Mouse (Mus musculus): ENCODE results near the gene Palm3. TPM values are rescaled to one million over a fixed set of nuclear protein-coding genes. Genes with fewer than 3 reads are reported as not detected.
"Not testable (repeated sequence)": the region's sequence is repeated elsewhere in the genome, so short reads cannot be mapped to it uniquely, and the experiment has no call there.

Gene Palm3
- total and polyA plus RNA-seq, 3 experiments: 0.13 to 0.77 (median 0.16) TPM

DNA sequence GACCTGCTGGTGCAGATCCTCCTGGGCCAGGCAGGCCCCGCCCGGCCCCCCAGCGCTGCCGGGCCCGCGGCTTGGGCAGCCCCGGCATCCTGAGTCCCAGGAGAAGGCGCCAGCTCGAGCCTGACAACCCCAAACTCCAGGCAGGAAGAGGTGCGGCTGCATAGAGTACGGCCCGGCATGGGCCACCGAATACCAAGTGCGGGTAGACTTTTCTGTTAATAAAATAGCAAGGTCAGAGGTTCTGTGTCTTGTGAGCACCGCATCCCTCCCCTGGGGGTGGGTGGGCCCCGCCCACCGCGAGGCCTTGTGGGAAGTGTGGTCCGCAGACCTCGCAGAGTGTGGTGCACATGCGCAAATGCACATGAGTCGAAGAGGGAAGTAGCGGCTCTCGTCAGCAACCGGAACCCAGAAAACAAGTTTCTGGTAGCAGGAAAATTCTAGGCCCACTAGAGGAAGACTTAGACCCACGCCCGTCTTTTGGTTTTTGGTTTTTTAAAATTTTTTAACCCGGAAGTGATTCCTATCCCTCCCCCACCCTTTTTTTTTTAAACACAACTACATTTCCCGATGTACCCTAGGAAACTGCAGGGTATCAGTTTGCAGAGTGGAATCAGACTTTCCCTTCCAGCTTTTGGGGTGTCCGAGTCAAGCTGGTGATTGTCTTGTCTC is 16.6 kb upstream of the Palm3 start (continued):
- no peak for TF ChIP-seq USF2 (conservative IDR thresholded peaks at IDR 0.05; ENCODE audit: low read depth, low read length)
- no peak; the same call in 1 of the 2 replicates for TF ChIP-seq ETS1 (conservative IDR thresholded peaks at IDR 0.05; ENCODE audit: low read depth, low read length)
- TF ChIP-seq JUN (IDR thresholded peaks at IDR 0.05; ENCODE audit: insufficient read depth, low read depth, low read length): no peak
- no peak; the same call in 1 of the 2 replicates for TF ChIP-seq GABPA (IDR thresholded peaks at IDR 0.05; ENCODE audit: insufficient replicate concordance, low read depth, low read length)
- no peak for TF ChIP-seq SMC3 (IDR thresholded peaks at IDR 0.05; ENCODE audit: low read depth, low read length)
- TF ChIP-seq ZMIZ1 (IDR thresholded peaks at IDR 0.05; ENCODE audit: low read depth, low read length): no peak
- TF ChIP-seq HCFC1 (IDR thresholded peaks at IDR 0.05; ENCODE audit: low read depth, low read length): peak; percentile 93
- peak; percentile 40; the same call in 1 of the 2 replicates for TF ChIP-seq MAFK (IDR thresholded peaks at IDR 0.05; ENCODE audit: insufficient replicate concordance, low read length)

DNA sequence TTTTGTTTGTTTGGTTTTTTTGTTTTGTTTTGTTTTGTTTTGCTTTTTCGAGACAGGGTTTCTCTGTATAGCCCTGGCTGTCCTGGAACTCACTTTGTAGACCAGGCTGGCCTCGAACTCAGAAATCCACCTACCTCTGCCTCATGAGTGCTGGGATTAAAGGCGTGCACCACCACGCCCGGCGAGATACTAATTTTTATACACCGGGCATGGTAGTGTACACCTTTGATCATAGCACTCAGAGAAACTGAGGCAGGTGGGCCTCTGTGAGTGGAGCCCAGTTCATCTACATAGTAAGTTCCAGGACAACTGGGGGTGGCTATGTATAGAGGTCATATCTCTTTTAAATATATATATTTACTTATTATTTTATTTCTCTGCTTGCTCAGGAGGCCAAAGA is 15.8 kb upstream of the Palm3 start:
- H3K27ac ChIP-seq (ENCODE audit: insufficient read depth, low read depth); dilution Hi-C loops (cut with MboI; ENCODE audit: extremely low pct_ligation_motif_present, extremely low pct_unique_long_range_greater_than_20kb, low sequenced_read_pairs): not testable (repeated sequence)
- H3K4me2 ChIP-seq (ENCODE audit: insufficient read depth, low read depth, poor library complexity, severe bottlenecking): 0 out of 2 replicates have a peak overlapping the region, but pooled peaks have one; percentile 62

DNA sequence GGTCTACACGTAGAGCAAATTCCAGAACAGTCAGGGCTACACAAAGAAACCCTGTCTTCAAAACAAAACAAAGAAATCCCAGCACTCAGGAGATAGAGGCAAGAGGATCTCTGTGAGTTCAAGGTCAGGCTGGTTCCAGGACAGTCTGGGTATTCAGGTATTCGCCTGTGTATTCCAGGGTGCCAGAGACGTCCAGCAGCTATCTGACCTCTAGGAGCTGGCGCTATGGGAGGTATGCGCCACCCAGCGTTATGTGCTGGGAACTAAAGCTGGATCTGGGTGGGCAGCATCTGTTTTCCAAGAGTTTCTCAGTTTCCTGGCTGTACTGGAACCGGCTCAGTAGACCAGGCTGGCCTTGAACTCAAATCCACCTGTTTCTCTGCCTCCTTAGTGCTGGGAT is 12.9 kb upstream of the Palm3 start:
- Histone ChIP-seq H3K4me1 (ENCODE audit: control insufficient read depth in 1 of 2, insufficient read depth in 2 of 2) (peaks cover 9 to 32% of the 10 kb centered on the region in 2 experiments), H3K9ac (ENCODE audit: insufficient read depth, low read depth) (no peak overlapping the region), H3K27ac (ENCODE audit: insufficient read depth, low read depth) (no peak overlapping the region), H3K4me3 (replicated peaks in 1 of 3; ENCODE audit: low read depth in 2 of 3, low read length in 2 of 3, poor library complexity in 1 of 3) (no peak overlapping the region), H3K4me2 (ENCODE audit: insufficient read depth, low read depth, poor library complexity, severe bottlenecking) (no peak overlapping the region), H3K27me3 (replicated peaks) (peaks cover 30% of the 10 kb centered on the region), H3K9me3 (replicated peaks; ENCODE audit: low read length) (peaks cover 5% of the 10 kb centered on the region), H3K79me2 (replicated peaks; ENCODE audit: control insufficient read depth, extremely low read depth, insufficient read depth, poor library complexity, severe bottlenecking) (no peaks in the 10 kb centered on the region), H3K36me3 (replicated peaks in 1 of 2; ENCODE audit: control insufficient read depth in 1 of 2, insufficient read depth in 1 of 2, low read length in 1 of 2) (no peaks in the 10 kb centered on the region)
- in situ Hi-C loops (cut with MboI; ENCODE audit: low pct_ligation_motif_present, low pct_unique_long_range_greater_than_20kb, low sequenced_read_pairs) (no loop called here), dilution Hi-C loops (cut with MboI; ENCODE audit: extremely low pct_ligation_motif_present, extremely low pct_unique_long_range_greater_than_20kb, low sequenced_read_pairs) (no loop called here)
- TF ChIP-seq SIN3A (IDR thresholded peaks at IDR 0.05; ENCODE audit: low read length) (no peak), USF1 (IDR thresholded peaks at IDR 0.05; ENCODE audit: low read depth, low read length) (no peak), TBP (conservative IDR thresholded peaks at IDR 0.05; ENCODE audit: low read depth, low read length) (no peak), BHLHE40 (IDR thresholded peaks at IDR 0.05; ENCODE audit: low read depth, low read length) (no peak), ZNF384 (IDR thresholded peaks at IDR 0.05; ENCODE audit: low read depth, low read length) (no peak)
- DNase-seq (ENCODE audit: extremely low read depth): no peak

More for the DNA sequence above, 15.8 kb upstream of the Palm3 start:
- peaks cover 8 to 30% of the 10 kb centered on the region in 2 experiments for H3K4me1 ChIP-seq (ENCODE audit: control insufficient read depth in 1 of 2, insufficient read depth in 2 of 2)
- H3K9ac ChIP-seq (ENCODE audit: insufficient read depth, low read depth): peak overlapping the region; percentile 86; the same call in 1 of the 2 replicates
- H3K4me3 ChIP-seq (replicated peaks in 1 of 3; ENCODE audit: low read depth in 2 of 3, low read length in 2 of 3, poor library complexity in 1 of 3); DNase-seq (ENCODE audit: extremely low read depth); H3K79me2 ChIP-seq (replicated peaks; ENCODE audit: control insufficient read depth, extremely low read depth, insufficient read depth, poor library complexity, severe bottlenecking); in situ Hi-C loops (cut with MboI; ENCODE audit: low pct_ligation_motif_present, low pct_unique_long_range_greater_than_20kb, low sequenced_read_pairs); H3K9me3 ChIP-seq (replicated peaks; ENCODE audit: low read length); H3K27me3 ChIP-seq (replicated peaks): not testable (repeated sequence)
- H3K36me3 ChIP-seq (replicated peaks in 1 of 2; ENCODE audit: control insufficient read depth in 1 of 2, insufficient read depth in 1 of 2, low read length in 1 of 2): peaks cover 12 to 27% of the 10 kb centered on the region in 2 experiments
